Mouse (Mus musculus): ENCODE measurements at regions not wholly inside any gene's neighbourhood (a gene's known extent, or its start where the extent isn't known, plus 50 kb on each side); places are given as distances from the start of the nearest gene placed in this dataset.

DNA sequence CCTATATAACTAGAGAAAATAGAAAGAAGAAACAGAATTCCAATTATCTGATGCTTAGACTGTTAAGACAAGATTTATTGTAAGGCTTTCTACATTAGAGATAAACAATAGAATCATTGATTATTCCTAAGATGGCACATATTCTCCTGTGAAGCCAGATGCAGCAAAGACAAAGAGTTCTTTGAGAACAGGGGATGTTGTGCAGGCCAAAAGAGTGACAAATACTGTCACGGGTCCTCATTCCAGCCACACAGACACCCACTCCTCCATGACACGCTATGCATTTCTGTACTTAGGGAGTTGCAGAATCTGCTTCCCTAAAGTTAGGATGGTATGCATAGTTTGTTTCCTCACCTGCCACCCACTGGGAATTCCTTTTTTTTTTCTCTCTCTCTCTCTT is 245.2 kb downstream of the Sv2b start:
- DNase-seq (ENCODE audit: low read depth in 1 of 2, low spot score in 2 of 2) = no peak

DNA sequence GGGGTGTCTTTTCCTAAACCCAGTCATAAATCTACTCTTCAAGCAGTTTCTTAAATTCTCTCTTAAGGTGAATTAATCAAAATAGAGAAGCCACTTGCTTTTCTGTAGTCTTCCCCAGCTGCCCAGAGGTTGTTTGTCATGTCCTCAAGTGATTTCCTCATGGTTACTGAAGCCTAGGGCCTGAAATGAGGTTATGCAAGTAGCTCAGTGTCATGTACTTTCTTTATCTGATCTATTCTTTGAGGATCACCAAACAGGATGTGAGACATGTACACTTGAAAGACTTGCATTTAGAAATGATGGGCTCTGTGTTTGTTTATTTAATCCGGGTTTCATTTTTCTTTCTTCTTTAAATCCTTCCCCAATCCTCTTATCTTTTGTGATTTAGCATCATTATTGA is 258.8 kb downstream of the Sv2b start:
- DNase-seq (ENCODE audit: low read depth in 1 of 2, low spot score in 2 of 2) = no peak

DNA sequence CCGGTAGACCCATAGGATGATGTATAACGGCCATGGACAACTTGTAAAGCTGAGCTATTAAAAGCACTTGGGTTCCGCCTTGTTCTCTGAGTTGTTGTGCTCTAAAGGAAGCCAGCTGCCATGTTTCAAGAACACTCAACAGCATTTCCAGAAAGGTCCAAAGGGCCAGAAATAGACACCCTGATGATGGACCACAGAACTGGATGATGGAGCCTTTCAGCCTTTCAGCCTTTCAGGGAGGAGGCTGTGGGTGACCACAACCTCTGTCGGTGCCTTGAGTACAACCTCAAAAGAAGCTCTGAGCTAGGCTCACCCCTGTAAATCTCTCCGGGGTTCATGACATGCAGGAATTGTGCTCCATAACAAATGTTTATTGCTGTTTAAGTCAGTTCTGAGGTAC is 259.3 kb downstream of the Sv2b start:
- no peak for DNase-seq (ENCODE audit: low read depth in 1 of 2, low spot score in 2 of 2)

DNA sequence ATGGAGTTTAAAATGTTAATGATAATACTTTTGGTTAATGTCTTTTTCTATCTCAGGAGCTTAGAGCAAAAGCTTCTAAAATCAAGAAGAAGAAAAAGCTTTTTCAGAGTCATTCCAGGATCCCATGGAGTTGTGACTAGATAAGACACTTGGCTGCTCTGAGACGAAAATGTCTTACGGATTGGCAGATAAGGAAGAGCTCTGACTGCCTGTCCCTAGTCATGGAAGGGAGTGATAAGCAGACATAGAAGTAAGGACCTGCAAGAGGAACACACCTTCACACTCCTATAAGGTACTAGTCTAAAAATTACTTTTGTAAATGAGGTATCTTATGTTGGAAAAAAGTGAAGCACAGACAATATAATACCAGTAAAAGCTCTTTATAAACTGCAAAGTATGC is 260.2 kb downstream of the Sv2b start:
- DNase-seq (ENCODE audit: low read depth in 1 of 2, low spot score in 2 of 2) = no peak

DNA sequence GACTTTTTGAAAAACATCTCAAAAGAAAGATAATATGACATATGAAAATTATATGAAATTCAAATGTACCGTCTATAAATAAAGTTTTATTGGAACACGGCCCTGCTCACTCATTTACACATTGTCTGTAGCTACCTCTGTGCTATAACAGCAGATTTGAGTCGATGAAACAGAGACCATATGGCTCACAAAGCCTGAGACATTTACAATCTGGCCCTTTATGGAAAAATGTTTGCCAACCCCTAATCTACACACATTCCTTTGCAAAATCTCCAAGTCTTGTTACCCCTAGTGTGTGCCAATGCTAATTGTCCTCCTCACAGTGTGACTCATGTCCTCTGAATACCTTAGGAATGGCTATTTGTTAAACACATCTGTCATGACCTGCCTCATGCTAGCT is 261.2 kb downstream of the Sv2b start:
- DNase-seq (ENCODE audit: low read depth in 1 of 2, low spot score in 2 of 2) = no peak

DNA sequence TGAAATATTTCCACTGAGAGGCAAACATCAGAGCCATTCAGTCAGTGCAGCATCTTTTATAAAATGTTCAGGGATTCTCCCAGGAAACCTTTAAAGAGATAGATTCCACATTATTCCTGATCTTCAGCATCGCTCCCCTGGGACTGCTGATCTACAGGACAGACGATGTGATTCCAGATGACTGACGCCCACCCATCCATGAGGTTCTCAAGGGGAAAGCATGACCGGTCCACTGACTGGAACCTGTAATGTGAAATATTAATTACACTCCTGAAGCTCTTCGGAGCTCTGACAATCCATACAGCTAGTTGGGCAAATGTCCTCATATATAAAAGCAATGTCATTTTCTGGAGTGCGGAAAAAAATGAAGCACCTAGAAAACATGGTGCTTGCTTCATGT is 268.2 kb downstream of the Sv2b start:
- DNase-seq (ENCODE audit: low read depth in 1 of 2, low spot score in 2 of 2) = no peak

DNA sequence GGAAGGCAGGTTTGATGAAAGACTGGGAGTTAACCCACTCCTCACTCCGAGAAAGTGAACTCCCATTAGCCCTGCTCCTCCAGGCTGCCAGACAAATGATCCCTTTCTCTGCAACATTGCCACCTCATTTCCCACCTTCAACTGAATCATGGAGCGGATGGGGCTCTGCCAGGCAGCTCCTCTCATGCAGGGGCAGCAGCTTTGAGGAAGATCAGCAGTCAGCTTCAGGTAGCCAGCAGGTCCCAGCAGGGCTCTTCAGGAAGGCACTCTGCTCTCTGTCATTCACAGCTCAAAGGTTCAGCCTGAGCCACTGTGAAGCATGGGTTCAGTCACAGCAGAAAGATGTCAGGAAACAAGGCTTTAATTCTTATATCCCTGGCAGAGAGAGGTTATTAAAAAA is 282.9 kb downstream of the Sv2b start:
- DNase-seq (ENCODE audit: low read depth in 1 of 2, low spot score in 2 of 2) = no peak

DNA sequence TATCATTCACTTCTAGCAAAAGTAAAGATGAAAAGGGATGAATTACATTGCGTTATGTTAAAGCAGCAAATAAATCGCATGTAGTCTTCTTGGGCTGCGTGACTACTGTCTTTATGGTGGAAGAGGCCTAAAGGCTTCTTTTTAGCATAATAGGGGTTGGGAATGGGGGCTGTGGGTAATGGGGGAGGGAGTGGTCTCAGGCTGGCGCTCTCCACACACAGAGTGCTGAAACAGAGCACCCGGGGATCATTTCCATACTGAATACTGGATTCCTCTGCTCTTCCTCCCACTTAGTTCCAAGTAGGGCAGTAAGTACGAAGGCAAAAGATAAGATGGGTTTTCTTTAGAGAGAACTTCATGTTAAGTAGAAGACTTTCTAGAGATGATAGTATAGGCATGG is 287.1 kb downstream of the Sv2b start:
- DNase-seq (ENCODE audit: low read depth in 1 of 2, low spot score in 2 of 2) = no peak

DNA sequence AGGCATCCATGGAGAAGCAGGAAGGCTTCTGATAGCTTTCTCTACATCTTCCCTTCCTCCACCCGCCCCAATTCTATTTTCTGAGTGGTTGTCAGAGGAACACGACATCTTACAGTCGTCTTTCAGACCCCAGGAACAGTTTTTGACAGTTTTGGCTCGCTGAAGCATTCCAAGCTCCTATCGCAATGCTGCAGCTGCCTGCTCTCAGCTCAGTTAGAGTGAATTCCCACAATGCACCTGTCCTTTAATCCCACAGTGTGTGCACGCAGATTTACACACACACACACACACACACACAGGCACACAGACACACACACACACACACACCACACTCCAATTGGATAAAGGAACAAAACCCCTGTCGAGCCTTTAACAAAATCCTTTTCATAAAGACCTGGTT is 290.4 kb downstream of the Sv2b start:
- DNase-seq (ENCODE audit: low read depth in 1 of 2, low spot score in 2 of 2) = no peak

DNA sequence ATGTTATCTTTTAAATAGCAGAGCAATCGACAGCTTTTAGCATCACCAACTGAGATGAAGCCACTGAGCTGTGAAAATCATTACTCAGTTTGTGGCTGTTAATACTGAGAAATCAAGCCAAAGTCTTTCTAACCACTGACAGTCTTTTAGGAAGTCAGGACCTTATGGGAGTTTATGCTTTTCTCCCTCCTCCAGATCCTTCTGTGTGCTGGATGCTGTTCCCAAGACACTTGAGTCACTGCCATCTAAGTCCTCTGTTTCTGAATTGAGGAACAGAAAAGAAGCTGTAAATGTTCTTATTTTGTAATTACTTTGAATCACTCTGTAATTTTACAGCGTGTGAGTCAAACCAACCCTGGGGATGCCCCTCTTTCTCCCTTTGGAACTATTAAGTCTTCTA is 300.6 kb downstream of the Sv2b start:
- DNase-seq (ENCODE audit: low read depth in 1 of 2, low spot score in 2 of 2) = no peak

DNA sequence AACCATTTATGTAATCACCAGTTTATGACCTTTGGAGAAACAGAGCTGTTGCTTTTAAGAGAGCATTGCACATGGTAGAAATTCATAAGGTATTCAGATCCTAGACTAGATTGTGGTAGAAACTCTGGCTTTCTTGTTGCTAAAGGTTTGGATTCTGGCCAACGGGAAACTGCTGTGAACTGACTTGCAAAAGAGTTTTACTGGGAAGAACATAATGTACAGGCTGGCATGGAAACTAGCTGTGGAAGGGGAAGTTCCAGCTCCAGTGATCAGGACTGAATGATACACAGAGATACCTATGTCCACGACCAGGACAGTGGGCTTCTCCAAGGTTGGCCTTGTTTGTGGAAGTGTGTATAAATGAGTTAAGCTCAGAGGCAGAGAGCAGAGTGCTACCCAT is 318.9 kb downstream of the Sv2b start:
- no peak for DNase-seq (ENCODE audit: low read depth in 1 of 2, low spot score in 2 of 2)

DNA sequence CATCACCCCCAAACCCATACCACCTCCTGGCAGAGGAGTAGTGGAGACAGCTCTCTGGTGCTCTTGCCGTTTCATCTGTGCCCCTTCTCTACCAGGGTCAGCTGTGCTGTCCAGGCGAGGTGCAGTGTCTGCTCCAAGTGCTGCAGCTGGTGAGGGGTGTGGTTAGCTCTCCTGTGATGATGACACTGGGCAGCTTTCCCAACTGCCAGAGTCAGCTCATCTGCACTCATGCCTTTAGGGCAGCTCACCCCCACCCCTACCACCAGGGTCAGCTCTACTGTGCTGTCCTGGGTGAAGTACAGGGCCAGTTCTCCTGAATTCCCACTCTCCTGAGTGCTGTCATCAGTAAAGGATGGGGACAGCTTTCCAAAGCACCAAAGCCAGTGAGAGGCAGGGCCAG is 329.6 kb downstream of the Sv2b start:
- no peak for DNase-seq (ENCODE audit: low read depth in 1 of 2, low spot score in 2 of 2)

DNA sequence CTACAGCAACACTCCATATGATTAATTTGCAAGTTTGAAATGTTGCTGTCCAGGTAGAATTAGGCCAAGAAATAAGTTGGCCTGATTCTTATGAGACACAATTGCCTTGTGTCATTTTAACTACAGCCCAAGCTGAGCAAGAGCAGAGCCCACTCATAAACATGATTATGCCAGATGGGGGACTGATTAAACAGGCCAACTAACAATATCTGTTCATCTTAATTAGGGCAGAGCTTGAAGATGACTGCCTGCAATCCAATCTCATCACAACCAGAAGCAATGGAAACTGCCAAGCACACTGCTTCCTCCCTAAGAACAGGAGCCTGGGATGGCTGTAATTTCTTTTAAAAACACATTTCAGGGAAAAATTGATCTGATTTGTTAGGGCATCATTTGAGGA is 333.1 kb downstream of the Sv2b start:
- no peak for DNase-seq (ENCODE audit: low read depth in 1 of 2, low spot score in 2 of 2)

DNA sequence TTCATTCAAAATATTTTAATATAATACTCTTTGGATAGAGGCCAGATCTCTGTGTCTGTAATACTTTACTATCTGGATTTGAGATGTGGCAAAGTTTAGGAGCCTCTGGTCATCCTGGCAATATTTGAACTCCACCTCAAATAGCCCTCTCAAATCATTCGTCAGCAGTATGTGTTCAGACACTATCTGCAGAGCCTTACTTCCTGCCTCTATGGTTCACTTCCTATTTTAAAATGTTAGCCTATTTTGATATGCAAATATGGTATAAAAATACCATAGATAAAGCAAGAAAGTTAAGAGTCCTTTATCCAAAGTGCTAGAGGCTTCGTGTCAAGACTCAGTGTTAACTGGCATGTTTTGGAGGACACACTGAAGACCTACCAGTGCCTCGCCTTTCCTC is 334.6 kb downstream of the Sv2b start:
- DNase-seq (ENCODE audit: low read depth in 1 of 2, low spot score in 2 of 2) = no peak

DNA sequence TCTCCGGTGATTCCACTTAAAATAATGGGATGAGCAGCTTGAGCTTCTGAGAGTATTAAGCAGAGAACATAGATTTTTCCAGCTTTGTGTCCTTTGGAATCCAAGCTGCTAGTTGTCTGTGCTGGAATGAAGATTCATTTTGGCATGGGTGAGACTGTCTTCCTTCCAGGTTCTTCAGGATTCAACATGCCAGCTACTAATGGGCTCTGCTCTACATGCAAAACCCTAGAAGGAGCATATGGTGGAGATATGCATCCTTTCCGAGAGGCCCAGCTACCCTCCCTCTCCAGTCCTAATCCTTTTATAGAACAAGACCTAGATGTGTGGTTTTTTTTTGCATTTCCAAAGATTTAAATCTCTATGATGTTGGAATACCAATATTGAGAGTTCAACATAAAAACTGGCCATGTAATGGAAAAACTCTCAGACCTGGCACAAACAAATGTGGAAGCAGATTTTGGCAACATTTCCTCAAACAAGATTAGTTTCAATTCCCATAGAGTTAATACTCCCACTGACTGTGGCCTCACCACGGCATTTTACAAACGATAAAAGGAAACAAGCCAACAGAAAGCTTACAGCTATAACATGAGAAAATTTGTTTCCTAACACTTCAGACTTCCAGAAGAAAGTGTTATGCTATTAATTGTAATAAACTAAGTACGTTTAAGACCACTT is 364.5 kb downstream of the Sv2b start:
- DNase-seq (ENCODE audit: low read depth in 1 of 2, low spot score in 2 of 2) = no peak

DNA sequence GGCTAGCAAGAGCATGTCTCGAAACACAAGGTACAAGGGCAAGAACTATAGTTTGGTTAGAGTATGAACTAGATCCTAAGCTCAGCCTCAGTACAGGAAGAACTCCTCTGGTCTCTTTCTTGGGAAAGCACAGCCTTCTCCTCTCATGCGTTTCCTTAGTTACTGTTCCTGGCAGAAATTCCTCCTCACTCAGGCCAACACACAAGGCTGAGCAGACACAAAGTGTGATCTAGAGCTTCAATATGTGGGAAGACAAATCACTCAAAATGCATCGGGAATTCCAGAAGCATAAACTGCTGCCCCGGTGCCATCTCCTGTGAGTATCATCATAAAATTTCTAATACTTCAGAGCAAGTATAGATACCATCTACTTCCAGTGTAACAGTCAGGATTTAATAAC is 366.1 kb downstream of the Sv2b start:
- no peak for DNase-seq (ENCODE audit: low read depth in 1 of 2, low spot score in 2 of 2)

DNA sequence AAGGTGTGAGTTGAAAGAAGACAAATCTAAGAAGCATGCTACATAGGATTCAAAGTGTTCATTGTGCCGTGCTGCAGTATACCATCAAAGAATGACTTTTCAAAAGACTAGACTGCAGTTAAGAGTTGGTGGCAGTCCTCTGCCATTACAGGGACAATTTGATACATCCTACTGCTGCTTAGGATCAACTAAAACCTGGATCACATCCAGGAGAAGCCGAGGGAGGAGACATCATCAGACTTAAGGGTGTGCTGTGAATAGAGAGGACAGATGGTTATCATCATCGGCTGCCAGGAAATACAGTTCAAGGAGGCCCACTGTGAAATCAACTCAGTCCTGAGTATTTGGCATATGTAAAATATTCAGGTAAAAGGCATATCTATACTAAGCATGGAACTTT is 366.9 kb downstream of the Sv2b start:
- no peak for DNase-seq (ENCODE audit: low read depth in 1 of 2, low spot score in 2 of 2)

DNA sequence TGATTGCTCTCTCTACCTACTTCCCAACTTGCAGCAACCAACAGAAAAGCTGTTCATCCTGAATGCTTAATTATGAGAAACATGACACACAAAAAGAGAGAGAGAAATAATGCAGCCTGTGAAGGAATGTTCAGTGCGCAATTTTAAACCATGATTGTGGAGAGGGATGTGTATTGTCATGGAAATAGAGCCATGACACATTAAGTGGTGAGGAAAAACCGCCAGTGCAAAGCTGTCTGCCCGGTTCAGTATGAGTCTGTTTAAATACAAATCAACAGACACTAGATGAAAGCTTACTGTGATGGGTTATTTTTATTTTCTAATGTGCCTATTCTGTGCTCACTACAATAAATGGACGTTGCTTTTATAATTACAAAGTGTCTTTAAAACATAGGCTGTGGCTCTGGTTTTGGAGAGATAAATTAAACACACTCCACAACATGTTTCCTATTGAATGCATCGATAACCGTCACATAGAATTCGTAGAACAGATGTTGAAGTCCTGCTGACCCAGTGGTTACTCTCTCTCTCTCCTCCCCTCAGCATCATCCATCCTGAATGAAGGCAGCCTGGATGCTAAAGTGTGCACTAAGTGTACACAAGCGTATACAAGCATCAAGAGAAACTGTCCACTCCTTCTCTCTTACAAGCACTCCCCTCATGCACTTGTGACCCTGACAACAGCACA is 374.7 kb upstream of the Slco3a1 start:
- no peak for DNase-seq (ENCODE audit: low read depth in 1 of 2, low spot score in 2 of 2)

DNA sequence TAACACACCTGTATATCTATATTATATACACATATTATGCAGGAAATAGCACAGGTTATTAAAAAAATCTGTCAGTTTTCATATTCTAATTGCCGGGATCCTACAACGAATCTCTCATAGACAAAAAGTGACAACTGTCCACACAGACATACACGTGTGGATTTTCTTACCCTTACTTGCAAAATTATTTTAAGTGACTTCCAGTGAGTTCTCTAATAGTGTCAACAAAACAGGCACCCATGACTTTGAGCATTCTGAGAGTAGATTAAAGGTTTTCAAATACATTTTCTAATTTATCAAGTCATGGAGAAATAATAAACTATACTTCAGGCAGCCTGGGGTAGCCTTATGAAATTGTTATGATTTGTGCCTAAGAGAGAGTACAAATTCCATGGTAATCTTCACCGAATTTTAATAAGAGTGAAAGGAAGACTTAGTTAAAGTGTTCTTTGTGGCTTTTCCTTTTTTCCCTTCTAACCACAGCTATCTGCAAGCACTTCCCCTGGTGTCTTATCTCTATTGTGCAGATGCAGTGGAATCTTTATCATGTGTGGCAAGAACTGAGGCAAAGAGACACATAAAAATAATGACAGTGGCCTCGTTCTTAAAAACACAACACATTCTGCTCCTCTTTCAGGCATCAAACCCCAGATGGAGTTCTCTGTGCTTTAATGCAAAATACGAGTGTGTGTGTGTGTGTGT is 373.8 kb upstream of the Slco3a1 start:
- DNase-seq (ENCODE audit: low read depth in 1 of 2, low spot score in 2 of 2) = no peak

DNA sequence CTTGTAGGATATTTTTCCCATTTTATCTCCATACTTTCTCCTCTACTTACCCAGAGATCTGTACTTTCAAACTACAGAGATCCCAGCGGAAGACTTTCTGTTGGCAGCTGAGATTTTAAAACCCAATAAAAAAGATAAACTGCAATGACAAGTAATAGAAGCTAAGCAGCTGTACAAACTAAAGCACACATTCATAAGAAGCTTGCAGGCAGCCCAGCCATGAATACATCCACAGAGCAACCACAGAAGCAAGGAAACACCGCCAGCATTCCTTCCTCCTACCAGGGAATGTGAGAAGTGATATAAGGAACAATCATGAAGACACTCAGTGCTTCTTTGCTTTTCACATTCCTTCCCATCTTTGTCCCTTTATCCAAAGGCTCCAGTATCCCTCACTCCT is 372.1 kb upstream of the Slco3a1 start:
- no peak for DNase-seq (ENCODE audit: low read depth in 1 of 2, low spot score in 2 of 2)

DNA sequence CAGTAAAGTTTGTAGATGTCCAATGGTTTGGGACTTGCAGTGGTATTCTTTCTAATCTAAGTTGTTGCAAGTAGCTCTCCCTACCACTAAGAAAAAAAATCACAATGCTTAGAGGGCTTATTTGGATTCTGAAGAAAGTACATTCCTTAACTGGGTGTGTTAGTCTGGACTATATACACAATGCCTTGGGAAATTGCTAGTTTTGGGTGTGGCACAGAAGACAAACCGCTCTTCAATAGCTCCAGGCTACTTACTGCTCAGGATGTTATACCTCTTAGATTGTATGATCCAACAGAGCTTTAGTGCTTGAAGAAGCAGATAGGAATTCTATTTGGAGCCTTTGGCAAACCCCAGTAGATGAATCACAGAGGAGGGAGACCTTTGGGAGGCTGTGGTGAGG is 369.6 kb upstream of the Slco3a1 start:
- no peak for DNase-seq (ENCODE audit: low read depth in 1 of 2, low spot score in 2 of 2)

DNA sequence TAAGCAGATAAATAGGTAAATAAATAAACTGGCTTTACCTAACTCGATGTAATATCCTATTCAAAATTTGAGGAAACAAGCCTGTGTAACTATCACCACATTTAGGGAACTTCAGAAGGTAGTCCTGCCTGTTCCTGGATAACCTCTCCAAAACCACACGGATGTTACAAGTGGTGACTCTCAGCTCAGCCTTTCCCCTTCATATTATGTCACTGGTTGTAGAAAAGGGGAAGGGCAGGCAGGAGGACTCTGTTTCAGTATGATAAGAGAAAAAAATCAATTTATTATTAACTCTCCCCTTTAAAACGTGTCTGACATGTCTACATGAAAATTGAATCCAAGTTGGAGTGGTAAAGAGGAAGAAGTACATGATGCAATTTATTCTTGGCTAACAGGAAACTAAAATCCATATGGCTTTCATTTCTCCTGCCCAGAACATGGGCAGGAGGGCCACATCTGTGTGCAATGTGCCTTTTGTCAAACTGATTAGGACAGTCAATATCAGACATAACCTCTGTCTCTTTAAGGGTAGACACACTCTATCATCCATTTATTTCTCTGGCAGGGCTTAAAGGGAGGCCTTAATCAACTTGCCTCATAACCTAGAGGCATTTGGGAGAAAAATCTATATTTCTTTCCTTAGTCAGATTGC is 353.9 kb upstream of the Slco3a1 start:
- no peak for DNase-seq (ENCODE audit: low read depth in 1 of 2, low spot score in 2 of 2)

Measured in monocyte, adult 2 months (primary cell).